Comparison of ENCODE assay signal across 10 mouse cellular contexts in the genomic region with DNA sequence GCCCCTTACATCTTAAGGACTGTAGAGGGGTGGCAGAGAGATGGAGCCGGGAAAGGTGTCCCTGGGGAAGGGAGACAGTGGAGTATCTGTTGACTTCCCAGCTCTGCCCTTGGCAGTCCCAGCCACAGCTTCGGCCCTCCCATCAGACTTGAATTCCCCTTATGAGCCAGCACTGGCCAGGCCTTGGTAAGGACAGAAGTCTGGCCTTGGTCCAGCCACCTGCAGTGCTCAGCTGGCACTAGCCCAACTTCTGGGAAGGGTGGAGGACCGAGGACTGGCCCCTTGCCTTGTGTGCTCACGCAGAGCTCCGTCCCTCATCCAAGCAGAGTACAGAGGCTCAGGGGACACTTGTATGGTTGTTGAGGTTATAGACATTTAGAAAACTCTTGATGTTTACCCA. TPM values are rescaled to one million over a fixed set of nuclear protein-coding genes. Genes with fewer than 3 reads are reported as not detected.
DNase-seq lines count a peak whose midpoint lies in the region; ATAC-seq and TF ChIP-seq lines count a peak whose summit lies in the region.
"Had no signal": no experiment of that assay in that cellular context is flagged by ENCODE, and none has a peak within 500 bp of the region (broad histone marks: within the 10 kb centered on the region; RNA-seq: fewer than 3 reads in every experiment).

No protein-coding gene starts in this region.

- peak overlapping the region; percentile 38; the same call in 1 of the 2 replicates for H3K27ac ChIP-seq in heart, adult 2 months
- no peak overlapping the region for H3K27ac ChIP-seq in intestine, embryonic 16.5 days (ENCODE audit: low read length)
- H3K27ac ChIP-seq: embryonic facial prominence, embryonic 15.5 days; limb, embryonic 15.5 days had no signal

- TF ChIP-seq EP300 in heart, adult 2 months (IDR thresholded peaks at IDR 0.05; ENCODE audit: insufficient read depth, low read depth, low read length), result peak; percentile 74

- H3K4me1 ChIP-seq in heart, adult 2 months (ENCODE audit: control insufficient read depth, insufficient read depth, low read length), result peaks cover 3% of the 10 kb centered on the region
- H3K4me1 ChIP-seq in intestine, embryonic 16.5 days (ENCODE audit: control insufficient read depth, insufficient read depth, low read length), result peaks cover 5% of the 10 kb centered on the region; the same call in 1 of the 2 replicates

- intact Hi-C loops in heart, adult 2 months (cut with DNase I), result no loop called here

- TF ChIP-seq POLR2A in heart, adult 2 months (IDR thresholded peaks at IDR 0.05; ENCODE audit: insufficient read depth, low read depth, low read length), result no peak

- DNase-seq in layer of hippocampus, adult 11-12 months (ENCODE audit: low spot score), result peak; percentile 26
- no peak for DNase-seq in layer of hippocampus, adult 9-10 months (ENCODE audit: low spot score)
- DNase-seq in brain, embryonic 18.5 days (ENCODE audit: low read depth, low spot score), result peak; percentile 22
- DNase-seq in heart, adult 2 months, result peak; percentile 81 to 86
- peak; percentile 52 to 56 for DNase-seq in kidney, postnatal 4 days
- DNase-seq in ovary, postnatal 14 days (ENCODE audit: low spot score), result peak; percentile 38
- no peak for DNase-seq in yolk sac, embryonic 10.5 days (ENCODE audit: low spot score)

- ATAC-seq in intestine, embryonic 16.5 days, result no peak

- H3K4me3 ChIP-seq in heart, adult 2 months, result no peak overlapping the region
- H3K4me3 ChIP-seq in intestine, embryonic 16.5 days (ENCODE audit: low read length), result no peak overlapping the region
- H3K4me3 ChIP-seq: embryonic facial prominence, embryonic 15.5 days; limb, embryonic 15.5 days had no signal

- no peak overlapping the region for H3K4me2 ChIP-seq in intestine, embryonic 16.5 days (ENCODE audit: low read depth, low read length)
- H3K4me2 ChIP-seq: embryonic facial prominence, embryonic 15.5 days; limb, embryonic 15.5 days had no signal

- WGBS in heart, adult 2 months, result 5% methylated on average over 5 of the region's 5 CpGs
- 61% methylated on average over 5 of the region's 5 CpGs for WGBS in intestine, embryonic 16.5 days

- no peaks in the 10 kb centered on the region for H3K36me3 ChIP-seq in heart, adult 2 months (ENCODE audit: control insufficient read depth, insufficient read depth, low read length)
- H3K36me3 ChIP-seq in intestine, embryonic 16.5 days (ENCODE audit: control insufficient read depth, insufficient read depth, low read length), result no peaks in the 10 kb centered on the region
- H3K36me3 ChIP-seq: embryonic facial prominence, embryonic 15.5 days; limb, embryonic 15.5 days had no signal

- H3K79me2 ChIP-seq in heart, adult 2 months (replicated peaks; ENCODE audit: control insufficient read depth, insufficient read depth, low read length), result no peaks in the 10 kb centered on the region

- H3K9me3 ChIP-seq in intestine, embryonic 16.5 days (ENCODE audit: control insufficient read depth, low read length), result no peaks in the 10 kb centered on the region
- H3K9me3 ChIP-seq: embryonic facial prominence, embryonic 15.5 days; limb, embryonic 15.5 days had no signal

- H3K27me3 ChIP-seq in heart, adult 2 months (ENCODE audit: control insufficient read depth, insufficient read depth, low read length), result no peaks in the 10 kb centered on the region
- peaks cover 16% of the 10 kb centered on the region for H3K27me3 ChIP-seq in intestine, embryonic 16.5 days (replicated peaks; ENCODE audit: control insufficient read depth, insufficient read depth, low read length)

- no peak for TF ChIP-seq CTCF in heart, adult 2 months (IDR thresholded peaks at IDR 0.05)

- no peak overlapping the region for H3K9ac ChIP-seq in heart, adult 2 months (ENCODE audit: low read depth, low read length)
- no peak overlapping the region for H3K9ac ChIP-seq in intestine, embryonic 16.5 days (ENCODE audit: low read depth, low read length)
- H3K9ac ChIP-seq: embryonic facial prominence, embryonic 15.5 days; limb, embryonic 15.5 days had no signal

RNA-seq across cellular contexts. Expression of gene Nos2, which starts 8.8 kb away (rescaled TPM):
- total RNA-seq in heart, adult 2 months (2021), result 1 to 10 TPM; 5.0 to 5.7 TPM
- polyA plus RNA-seq in heart, adult 2 months (2012; rRNA removed), result 8.3 TPM in 2 replicates
- polyA plus RNA-seq in intestine, embryonic 16.5 days (2015; fragmentation: Nextera tagmentation; extraction: Ambion mirVana), result 1.1 and 1.4 TPM in 2 replicates

RNA-seq across cellular contexts. Expression of gene Lgals9, which starts 55.4 kb away (rescaled TPM):
- total RNA-seq in heart, adult 2 months (2021), result 10 to 100 TPM; 20.7 to 23.1 TPM
- 49.5 and 93.4 TPM in 2 replicates for polyA plus RNA-seq in heart, adult 2 months (2012; rRNA removed)
- polyA plus RNA-seq in intestine, embryonic 16.5 days (2015; fragmentation: Nextera tagmentation; extraction: Ambion mirVana), result 96.1 and 111 TPM in 2 replicates

Comparison
In these comparisons a context has a peak if more than half of its experiments do, and no peak if none do; other contexts are left out.
1. DNase-seq: peak in layer of hippocampus, adult 11-12 months (single experiment), brain, embryonic 18.5 days (single experiment), heart, adult 2 months (2 of 2), kidney, postnatal 4 days (2 of 2) and ovary, postnatal 14 days (single experiment); none in layer of hippocampus, adult 9-10 months (single experiment) and yolk sac, embryonic 10.5 days (single experiment).